Mouse (Mus musculus) embryonic facial prominence, embryonic 11.5 days (tissue): ENCODE measurements around the gene Osgin1. TPM values are rescaled to one million over a fixed set of nuclear protein-coding genes. Genes with fewer than 3 reads are reported as not detected.

Source experiments
- ATAC-seq: fragments of 200-750 bp; cut with Nextera tagmentation; replicated peaks from 2 replicates; pipeline ENCODE4 v1.8.0; 2017; ENCODE audit warnings: low read depth; ENCODE audit not compliant: insufficient number of reproducible peaks, low FRiP score, low TSS enrichment
- DNase-seq: peaks from one replicate; pipeline ENCODE4 v3.0.0-alpha.2; 2015; ENCODE audit warnings: low spot score
- H3K27ac ChIP-seq: fragments of 300-500 bp; sonication (generic); replicated peaks from 2 replicates; pipeline ENCODE4 v1.5.1; 2014; ENCODE audit warnings: mild to moderate bottlenecking, low read depth, low read length, control low read depth
- H3K27me3 ChIP-seq: fragments of 300-500 bp; sonication (generic); 2 replicates; pipeline ENCODE4 v1.6.1; 2014; ENCODE audit warnings: mild to moderate bottlenecking, low read length, moderate library complexity, mixed read lengths; ENCODE audit not compliant: control insufficient read depth, insufficient read depth
- H3K36me3 ChIP-seq: fragments of 300-500 bp; sonication (generic); replicated peaks from 2 replicates; pipeline ENCODE4 v1.6.1; 2014; ENCODE audit warnings: low read depth, mild to moderate bottlenecking, low read length, moderate library complexity, mixed read lengths; ENCODE audit not compliant: control insufficient read depth, insufficient read depth
- H3K4me1 ChIP-seq: fragments of 300-500 bp; sonication (generic); 2 replicates; pipeline ENCODE4 v1.6.1; 2014; ENCODE audit warnings: low read length, mixed read lengths; ENCODE audit not compliant: control insufficient read depth, insufficient read depth
- H3K4me2 ChIP-seq: fragments of 300-500 bp; sonication (generic); 2 replicates; pipeline ENCODE4 v1.6.1; 2014; ENCODE audit warnings: low read depth, mild to moderate bottlenecking, control low read depth, low read length, moderate library complexity
- H3K4me3 ChIP-seq: fragments of 300-500 bp; sonication (generic); 2 replicates; pipeline ENCODE4 v1.5.1; 2014; ENCODE audit warnings: low read depth, low read length, control low read depth
- H3K9ac ChIP-seq: fragments of 300-500 bp; sonication (generic); replicated peaks from 2 replicates; pipeline ENCODE4 v1.6.1; 2014; ENCODE audit warnings: mild to moderate bottlenecking, control low read depth, low read length
- H3K9me3 ChIP-seq: fragments of 300-500 bp; sonication (generic); replicated peaks from 2 replicates; pipeline ENCODE4 v1.6.1; 2016; ENCODE audit warnings: mild to moderate bottlenecking, low read length, inconsistent platforms, mixed read lengths; ENCODE audit not compliant: control insufficient read depth
- WGBS: fragments of 180-500 bp; shearing (Covaris S2); extraction: QIAGEN DNeasy Blood & Tissue Kit; methylation state at CpG from one replicate; pipeline ENCODE4 v1.1.7; 2014; 5-methylcytosine and 5-hydroxymethylcytosine counted together
- polyA plus RNA-seq: library from polyadenylated mRNA; unstranded; fragments of >200 nt; fragmentation: Nextera tagmentation; extraction: Ambion mirVana; gene quantifications from 2 replicates; pipeline ENCODE4 v1.2.1, GENCODE M21; 2014

Osgin1 gene
- 0.08 and 0.53 TPM in 2 replicates for polyA plus RNA-seq

- no peaks in the 10 kb centered on the region for H3K9me3 ChIP-seq
- DNase-seq = no peak
- WGBS = 91% methylated on average over 13 of the region's 13 CpGs
- H3K27ac ChIP-seq = no peak within 1 kb of the TSS
- no peak within 1 kb of the TSS for H3K4me3 ChIP-seq
- H3K4me2 ChIP-seq = no peak within 1 kb of the TSS
- no peak within 1 kb of the TSS for H3K9ac ChIP-seq
- H3K36me3 ChIP-seq = no peaks in the 10 kb centered on the region
- H3K27me3 ChIP-seq = no peaks in the 10 kb centered on the region
- no peaks in the 10 kb centered on the region for H3K4me1 ChIP-seq
- ATAC-seq = no peak
Measured at GRCm38 (mm10) chr8:119433582-119434174, at the start of gene Osgin1. Gene Osgin1 (plus strand): TSS chr8:119434124.

- DNase-seq (peak; percentile 82), ATAC-seq (peak; percentile 48; the same call in 1 of the 2 replicates)
- Histone ChIP-seq H3K27ac (no peak overlapping the region), H3K4me1 (no peaks in the 10 kb centered on the region), H3K4me2 (no peak overlapping the region), H3K4me3 (no peak overlapping the region), H3K9me3 (no peaks in the 10 kb centered on the region), H3K9ac (no peak overlapping the region), H3K27me3 (no peaks in the 10 kb centered on the region), H3K36me3 (no peaks in the 10 kb centered on the region)
- 22% methylated on average over 10 of the region's 10 CpGs for WGBS
Measured at GRCm38 (mm10) chr8:119384478-119384877, 49.4 kb upstream of the Osgin1 start.

GRCm38 (mm10) chr8:119385854-119386253 lies 48.1 kb upstream of the Osgin1 start:
- WGBS = 70% methylated on average over 6 of the region's 6 CpGs
- DNase-seq = no peak
- H3K4me3 ChIP-seq = no peak overlapping the region
- no peaks in the 10 kb centered on the region for H3K36me3 ChIP-seq
- H3K9ac ChIP-seq = no peak overlapping the region
- H3K27me3 ChIP-seq = no peaks in the 10 kb centered on the region
- H3K9me3 ChIP-seq = no peaks in the 10 kb centered on the region
- H3K27ac ChIP-seq = no peak overlapping the region
- ATAC-seq = no peak
- H3K4me1 ChIP-seq = no peaks in the 10 kb centered on the region
- no peak overlapping the region for H3K4me2 ChIP-seq

GRCm38 (mm10) chr8:119386988-119387387 lies 46.9 kb upstream of the Osgin1 start:
- 87% methylated on average over 6 of the region's 6 CpGs for WGBS
- H3K27me3 ChIP-seq = no peaks in the 10 kb centered on the region
- H3K36me3 ChIP-seq = no peaks in the 10 kb centered on the region
- H3K4me3 ChIP-seq = no peak overlapping the region
- no peaks in the 10 kb centered on the region for H3K9me3 ChIP-seq
- no peaks in the 10 kb centered on the region for H3K4me1 ChIP-seq
- H3K27ac ChIP-seq = no peak overlapping the region
- DNase-seq (no peak), ATAC-seq (no peak)
- H3K4me2 ChIP-seq = no peak overlapping the region
- H3K9ac ChIP-seq = no peak overlapping the region

- H3K4me1 ChIP-seq = no peaks in the 10 kb centered on the region
- peak overlapping the region; percentile 43; the same call in 1 of the 2 replicates for H3K9ac ChIP-seq
- H3K27ac ChIP-seq = no peak overlapping the region
- H3K9me3 ChIP-seq = no peaks in the 10 kb centered on the region
- WGBS = 79% methylated on average over 9 of the region's 9 CpGs
- DNase-seq = no peak
- H3K36me3 ChIP-seq = no peaks in the 10 kb centered on the region
- H3K4me2 ChIP-seq = peak overlapping the region; percentile 99
- 0 out of 2 replicates have a peak, but pooled peaks have one; percentile 24 for ATAC-seq
- no peaks in the 10 kb centered on the region for H3K27me3 ChIP-seq
- H3K4me3 ChIP-seq = peak overlapping the region; percentile 89
Measured at GRCm38 (mm10) chr8:119394097-119394496, 39.8 kb upstream of the Osgin1 start.

- 3% methylated on average over 41 of the region's 44 CpGs for WGBS
- DNase-seq (peak; percentile 93), ATAC-seq (peak; percentile 90)
- Histone ChIP-seq H3K9me3 (no peaks in the 10 kb centered on the region), H3K4me1 (no peaks in the 10 kb centered on the region), H3K36me3 (no peaks in the 10 kb centered on the region), H3K9ac (peak within 1 kb of the TSS; percentile 82), H3K27me3 (no peaks in the 10 kb centered on the region), H3K27ac (peak within 1 kb of the TSS; percentile 52; the same call in 1 of the 2 replicates), H3K4me3 (peak within 1 kb of the TSS; percentile 89), H3K4me2 (peak within 1 kb of the TSS; percentile 99)
Measured at GRCm38 (mm10) chr8:119394524-119395026, 39.3 kb upstream of the Osgin1 start, which contains the start of gene Mlycd. Gene Mlycd (plus strand): TSS chr8:119394878.

- peak overlapping the region; percentile 99 for H3K4me2 ChIP-seq
- no peaks in the 10 kb centered on the region for H3K27me3 ChIP-seq
- peak overlapping the region; percentile 89 for H3K4me3 ChIP-seq
- H3K9me3 ChIP-seq = no peaks in the 10 kb centered on the region
- 10% methylated on average over 47 of the region's 83 CpGs for WGBS
- ATAC-seq (peak; percentile 31), DNase-seq (peak; percentile 41)
- H3K9ac ChIP-seq = peak overlapping the region; percentile 82
- H3K27ac ChIP-seq = peak overlapping the region; percentile 52; the same call in 1 of the 2 replicates
- H3K36me3 ChIP-seq = no peaks in the 10 kb centered on the region
- no peaks in the 10 kb centered on the region for H3K4me1 ChIP-seq
Measured at GRCm38 (mm10) chr8:119395072-119395950, 38.6 kb upstream of the Osgin1 start.
